Mouse (Mus musculus): ENCODE data around the gene Hdac9. TPM values are rescaled to one million over a fixed set of nuclear protein-coding genes. Genes with fewer than 3 reads are reported as not detected.

Hdac9 gene
- polyA plus RNA-seq, 1 experiment, result 11.1 TPM

DNA sequence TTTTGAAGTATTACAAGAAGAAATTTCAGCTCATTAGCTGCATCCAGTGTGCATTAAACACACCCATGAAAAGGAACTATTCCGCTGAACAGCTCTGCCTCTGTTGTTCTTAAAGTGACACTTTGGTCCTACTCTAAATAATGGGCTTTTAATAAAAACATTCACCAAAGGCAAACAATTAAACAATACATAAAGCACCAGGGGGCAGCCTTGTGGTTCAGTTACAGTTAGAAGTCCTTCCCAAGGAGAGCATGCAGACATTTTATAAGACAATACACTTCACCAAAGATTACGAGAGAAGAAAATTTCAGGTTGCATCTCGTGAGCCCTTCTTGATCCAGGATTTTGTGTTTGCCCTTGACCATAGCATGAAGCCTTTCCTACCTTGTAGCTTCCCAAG lies 715.4 kb downstream of the Hdac9 start:
- Histone ChIP-seq H3K27ac (ENCODE audit: insufficient read depth, low read depth, low read length) (no peak overlapping the region), H3K4me1 (ENCODE audit: control insufficient read depth, insufficient read depth, low read length) (no peaks in the 10 kb centered on the region), H3K4me3 (ENCODE audit: insufficient read depth, low read length) (no peak overlapping the region)
- no peak for TF ChIP-seq CTCF (IDR thresholded peaks at IDR 0.05; ENCODE audit: low read depth, low read length)
- TF ChIP-seq POLR2A (IDR thresholded peaks at IDR 0.05; ENCODE audit: borderline replicate concordance, low read depth, low read length), result no peak

GRCm38 (mm10) chr12:34200030-34200446 lies 716.9 kb downstream of the Hdac9 start:
- Histone ChIP-seq H3K4me3 (ENCODE audit: insufficient read depth, low read length) (no peak overlapping the region), H3K4me1 (ENCODE audit: control insufficient read depth, insufficient read depth, low read length) (no peaks in the 10 kb centered on the region), H3K27ac (ENCODE audit: insufficient read depth, low read depth, low read length) (no peak overlapping the region)
- TF ChIP-seq CTCF (IDR thresholded peaks at IDR 0.05; ENCODE audit: low read depth, low read length), result no peak
- TF ChIP-seq POLR2A (IDR thresholded peaks at IDR 0.05; ENCODE audit: borderline replicate concordance, low read depth, low read length), result no peak

GRCm38 (mm10) chr12:34195155-34195828 lies 721.6 kb downstream of the Hdac9 start:
- TF ChIP-seq CTCF (IDR thresholded peaks at IDR 0.05; ENCODE audit: low read depth, low read length) (no peak), POLR2A (IDR thresholded peaks at IDR 0.05; ENCODE audit: borderline replicate concordance, low read depth, low read length) (no peak)
- Histone ChIP-seq H3K27ac (ENCODE audit: insufficient read depth, low read depth, low read length) (no peak overlapping the region), H3K4me1 (ENCODE audit: control insufficient read depth, insufficient read depth, low read length) (no peaks in the 10 kb centered on the region), H3K4me3 (ENCODE audit: insufficient read depth, low read length) (no peak overlapping the region)

DNA sequence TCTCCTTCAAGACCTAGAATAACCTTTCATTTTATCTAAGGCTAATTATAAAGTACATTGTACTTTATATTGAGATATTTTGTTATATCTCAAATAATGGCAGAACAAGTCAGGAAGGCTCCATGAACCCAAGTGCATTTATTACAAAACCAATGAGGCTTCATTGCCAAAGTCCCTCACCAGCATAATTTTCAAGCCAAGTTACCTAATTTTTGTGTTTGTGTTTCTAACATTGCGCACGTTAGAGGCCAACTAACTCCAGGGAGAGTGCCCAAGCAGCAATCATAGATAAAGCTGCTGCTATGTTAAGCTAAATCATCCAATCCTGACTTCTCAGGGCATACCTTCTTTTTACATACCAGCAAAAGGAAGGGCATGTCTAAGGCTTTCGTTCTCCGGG lies 722.8 kb downstream of the Hdac9 start:
- no peaks in the 10 kb centered on the region for H3K4me1 ChIP-seq (ENCODE audit: control insufficient read depth, insufficient read depth, low read length)
- no peak overlapping the region for H3K4me3 ChIP-seq (ENCODE audit: insufficient read depth, low read length)
- no peak overlapping the region for H3K27ac ChIP-seq (ENCODE audit: insufficient read depth, low read depth, low read length)
- TF ChIP-seq POLR2A (IDR thresholded peaks at IDR 0.05; ENCODE audit: borderline replicate concordance, low read depth, low read length), result no peak
- no peak for TF ChIP-seq CTCF (IDR thresholded peaks at IDR 0.05; ENCODE audit: low read depth, low read length)

- TF ChIP-seq POLR2A (IDR thresholded peaks at IDR 0.05; ENCODE audit: borderline replicate concordance, low read depth, low read length), result no peak
- TF ChIP-seq CTCF (IDR thresholded peaks at IDR 0.05; ENCODE audit: low read depth, low read length), result no peak
- Histone ChIP-seq H3K4me1 (ENCODE audit: control insufficient read depth, insufficient read depth, low read length) (no peaks in the 10 kb centered on the region), H3K27ac (ENCODE audit: insufficient read depth, low read depth, low read length) (no peak overlapping the region), H3K4me3 (ENCODE audit: insufficient read depth, low read length) (no peak overlapping the region)
Observed at GRCm38 (mm10) chr12:34191246-34191645, 725.6 kb downstream of the Hdac9 start.

GRCm38 (mm10) chr12:34178931-34179330 lies 738.0 kb downstream of the Hdac9 start:
- no peak for TF ChIP-seq POLR2A (IDR thresholded peaks at IDR 0.05; ENCODE audit: borderline replicate concordance, low read depth, low read length)
- TF ChIP-seq CTCF (IDR thresholded peaks at IDR 0.05; ENCODE audit: low read depth, low read length), result no peak
- no peak overlapping the region for H3K27ac ChIP-seq (ENCODE audit: insufficient read depth, low read depth, low read length)
- H3K4me1 ChIP-seq (ENCODE audit: control insufficient read depth, insufficient read depth, low read length), result no peaks in the 10 kb centered on the region
- H3K4me3 ChIP-seq (ENCODE audit: insufficient read depth, low read length), result no peak overlapping the region

DNA sequence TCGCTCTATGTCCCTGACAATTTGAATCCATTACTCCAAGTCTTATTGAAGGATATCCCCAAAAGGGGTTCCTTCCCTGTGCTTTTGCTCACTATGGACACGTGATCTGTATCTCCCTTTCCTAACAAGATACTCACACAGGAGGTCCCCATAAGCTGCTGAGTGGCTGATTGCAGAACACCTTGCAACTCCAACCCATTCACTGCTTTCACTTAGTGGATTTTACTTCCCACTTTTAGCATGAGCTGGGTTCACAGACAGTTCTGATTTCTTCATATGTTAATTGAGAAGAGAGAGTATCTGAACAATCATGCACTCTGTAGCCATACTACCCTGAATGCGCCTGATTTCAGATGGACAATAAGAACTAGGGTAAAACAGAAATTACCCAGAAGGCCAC lies 740.1 kb downstream of the Hdac9 start:
- TF ChIP-seq POLR2A (IDR thresholded peaks at IDR 0.05; ENCODE audit: borderline replicate concordance, low read depth, low read length) (no peak), CTCF (IDR thresholded peaks at IDR 0.05; ENCODE audit: low read depth, low read length) (no peak)
- H3K4me3 ChIP-seq (ENCODE audit: insufficient read depth, low read length), result no peak overlapping the region
- no peak overlapping the region for H3K27ac ChIP-seq (ENCODE audit: insufficient read depth, low read depth, low read length)
- no peaks in the 10 kb centered on the region for H3K4me1 ChIP-seq (ENCODE audit: control insufficient read depth, insufficient read depth, low read length)

GRCm38 (mm10) chr12:34173036-34173435 lies 743.9 kb downstream of the Hdac9 start:
- Histone ChIP-seq H3K27ac (ENCODE audit: insufficient read depth, low read depth, low read length) (no peak overlapping the region), H3K4me1 (ENCODE audit: control insufficient read depth, insufficient read depth, low read length) (no peaks in the 10 kb centered on the region), H3K4me3 (ENCODE audit: insufficient read depth, low read length) (no peak overlapping the region)
- no peak for TF ChIP-seq CTCF (IDR thresholded peaks at IDR 0.05; ENCODE audit: low read depth, low read length)
- no peak for TF ChIP-seq POLR2A (IDR thresholded peaks at IDR 0.05; ENCODE audit: borderline replicate concordance, low read depth, low read length)

DNA sequence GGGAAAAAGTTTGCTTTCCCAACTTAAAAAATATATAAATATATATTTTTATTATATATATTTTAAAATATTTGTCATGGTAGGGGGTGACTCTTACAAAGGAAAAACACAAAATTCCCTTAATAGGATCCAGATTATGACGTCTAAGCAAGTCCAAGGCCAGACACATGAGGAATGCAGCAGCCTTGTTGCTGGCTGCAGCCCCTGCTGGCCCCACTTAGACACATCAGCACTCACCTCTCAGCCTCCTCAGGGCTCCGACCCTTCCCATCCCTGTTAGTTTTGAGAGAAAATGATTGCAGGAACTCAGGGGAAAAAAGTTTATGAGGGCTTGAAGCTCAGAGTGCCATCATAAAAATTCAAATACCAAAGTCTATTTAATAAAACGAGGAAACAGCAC lies 746.3 kb downstream of the Hdac9 start:
- no peak for TF ChIP-seq CTCF (IDR thresholded peaks at IDR 0.05; ENCODE audit: low read depth, low read length)
- TF ChIP-seq POLR2A (IDR thresholded peaks at IDR 0.05; ENCODE audit: borderline replicate concordance, low read depth, low read length), result no peak
- Histone ChIP-seq H3K4me1 (ENCODE audit: control insufficient read depth, insufficient read depth, low read length) (no peaks in the 10 kb centered on the region), H3K27ac (ENCODE audit: insufficient read depth, low read depth, low read length) (no peak overlapping the region)

GRCm38 (mm10) chr12:34165674-34166073 lies 751.2 kb downstream of the Hdac9 start:
- H3K4me1 ChIP-seq (ENCODE audit: control insufficient read depth, insufficient read depth, low read length), result no peaks in the 10 kb centered on the region
- H3K27ac ChIP-seq (ENCODE audit: insufficient read depth, low read depth, low read length), result no peak overlapping the region
- H3K4me3 ChIP-seq (ENCODE audit: insufficient read depth, low read length), result no peak overlapping the region
- no peak for TF ChIP-seq CTCF (IDR thresholded peaks at IDR 0.05; ENCODE audit: low read depth, low read length)
- TF ChIP-seq POLR2A (IDR thresholded peaks at IDR 0.05; ENCODE audit: borderline replicate concordance, low read depth, low read length), result no peak

More for the DNA sequence above, 746.3 kb downstream of the Hdac9 start:
- no peak overlapping the region for H3K4me3 ChIP-seq (ENCODE audit: insufficient read depth, low read length)

All from bone marrow macrophage, adult 2 months (primary cell).